Mouse (Mus musculus) CD8-positive naive resting alpha-beta T cell, adult 57 days (primary cell): ENCODE measurements around the gene Serpinb3b. TPM values are rescaled to one million over a fixed set of nuclear protein-coding genes. Genes with fewer than 3 reads are reported as not detected.

ENCODE experiments used
- total RNA-seq: library from RNA; stranded (reverse); gene quantifications from one replicate; pipeline ENCODE4 v1.2.4, GENCODE M21; 2023

Gene Serpinb3b
- total RNA-seq: not detected

GRCm38 (mm10) chr1:107278261-107278660 is at the start of gene Serpinb3b, which contains the start of gene Serpinb3c:
Gene Serpinb3b (minus strand): TSS chr1:107278361.
Gene Serpinb3c (minus strand): TSS chr1:107278371.

Other genes starting within 250 kb of the Serpinb3b start
- gene Serpinb3a, start 226.1 kb downstream of the Serpinb3b start, total RNA-seq: not detected
- gene Serpinb3d, start 194.9 kb downstream of the Serpinb3b start, total RNA-seq: not detected
- not detected for gene Serpinb3c, start within 50 bp of the Serpinb3b start, total RNA-seq
- gene Serpinb11, start 82.8 kb upstream of the Serpinb3b start, total RNA-seq: not detected
- gene Serpinb7, start 121.3 kb upstream of the Serpinb3b start, total RNA-seq: not detected
- not detected for gene Serpinb2, start 233.1 kb upstream of the Serpinb3b start, total RNA-seq